Mouse (Mus musculus) frontal cortex, postnatal 25 days (tissue): Measurements from ENCODE around the gene Xpnpep2.

Experiments
- DNase-seq, 2 experiments: peaks; one replicate each; pipeline ENCODE4 v3.0.0; 2022; ENCODE audit warnings: low spot score in 2 of 2

Gene Xpnpep2

DNA sequence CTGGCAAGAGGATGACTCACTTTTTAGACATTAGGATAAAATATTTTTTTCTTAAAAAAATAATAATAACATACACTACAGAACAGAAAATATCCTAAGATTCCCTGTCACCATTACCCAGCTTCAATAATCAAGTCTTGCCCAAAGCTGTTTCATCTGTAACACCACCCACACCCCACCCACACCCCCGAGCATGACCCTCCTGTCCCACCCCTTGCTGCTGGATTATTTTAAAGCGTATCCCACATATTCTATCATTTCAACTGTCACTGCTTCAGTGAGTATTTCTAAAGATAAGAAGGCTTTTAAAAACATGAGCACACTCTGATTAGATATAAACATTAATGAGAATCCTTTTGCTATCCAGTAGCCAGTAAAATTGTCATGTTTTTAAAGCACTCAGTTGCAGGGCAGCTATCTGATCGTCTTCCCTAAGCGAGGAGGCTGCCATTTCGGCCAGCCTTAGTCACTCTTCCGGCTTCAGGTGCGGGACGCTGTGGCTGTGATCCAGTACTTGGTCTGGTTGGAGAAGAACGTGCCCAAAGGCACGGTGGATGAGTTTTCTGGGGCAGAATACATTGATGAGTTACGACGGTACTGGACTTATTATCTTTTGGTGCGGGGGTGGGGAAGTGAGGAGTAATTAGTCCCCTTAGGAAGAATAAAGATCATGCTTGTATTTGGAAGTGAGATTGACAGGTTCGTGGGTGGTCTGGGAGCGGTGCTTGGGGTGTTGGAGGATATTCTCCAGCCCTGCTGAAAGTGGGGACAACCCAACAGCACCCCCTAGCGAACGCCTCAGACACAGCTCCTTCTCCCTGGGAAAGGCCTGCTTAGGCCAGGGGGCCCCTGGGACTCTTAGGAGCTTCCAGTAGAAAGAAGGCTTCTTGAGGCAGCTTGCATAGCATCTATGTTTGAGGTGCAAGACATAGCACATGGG lies 15.9 kb downstream of the Xpnpep2 start:
- DNase-seq: peak; percentile 32 to 34

DNA sequence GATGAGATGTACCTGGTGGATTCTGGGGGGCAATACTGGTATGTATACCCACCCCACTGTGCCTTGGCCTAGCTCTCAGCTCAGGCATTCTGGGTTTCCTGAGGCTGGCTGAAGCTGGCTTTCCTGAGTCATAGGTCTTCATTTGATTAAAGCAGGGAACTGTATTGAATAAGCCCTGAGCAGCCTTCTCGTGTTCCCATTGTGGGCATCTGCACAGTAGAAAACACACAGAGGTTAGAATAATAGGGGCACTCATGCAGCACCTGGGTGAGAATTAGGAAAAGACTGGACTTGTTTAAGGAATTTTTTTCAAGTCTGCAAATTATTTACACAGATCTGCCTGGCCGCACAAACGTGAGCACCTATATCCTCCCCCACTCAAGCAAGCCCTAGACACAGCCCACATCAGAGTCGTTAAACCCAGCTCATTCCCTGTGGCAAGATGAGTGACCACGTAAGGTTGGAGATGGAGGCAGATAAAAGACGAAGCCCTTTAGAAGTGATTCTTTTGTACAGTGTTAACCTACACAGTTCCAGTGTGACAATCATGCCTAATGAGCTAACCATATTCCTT lies 18.5 kb downstream of the Xpnpep2 start:
- DNase-seq: no peak

DNA sequence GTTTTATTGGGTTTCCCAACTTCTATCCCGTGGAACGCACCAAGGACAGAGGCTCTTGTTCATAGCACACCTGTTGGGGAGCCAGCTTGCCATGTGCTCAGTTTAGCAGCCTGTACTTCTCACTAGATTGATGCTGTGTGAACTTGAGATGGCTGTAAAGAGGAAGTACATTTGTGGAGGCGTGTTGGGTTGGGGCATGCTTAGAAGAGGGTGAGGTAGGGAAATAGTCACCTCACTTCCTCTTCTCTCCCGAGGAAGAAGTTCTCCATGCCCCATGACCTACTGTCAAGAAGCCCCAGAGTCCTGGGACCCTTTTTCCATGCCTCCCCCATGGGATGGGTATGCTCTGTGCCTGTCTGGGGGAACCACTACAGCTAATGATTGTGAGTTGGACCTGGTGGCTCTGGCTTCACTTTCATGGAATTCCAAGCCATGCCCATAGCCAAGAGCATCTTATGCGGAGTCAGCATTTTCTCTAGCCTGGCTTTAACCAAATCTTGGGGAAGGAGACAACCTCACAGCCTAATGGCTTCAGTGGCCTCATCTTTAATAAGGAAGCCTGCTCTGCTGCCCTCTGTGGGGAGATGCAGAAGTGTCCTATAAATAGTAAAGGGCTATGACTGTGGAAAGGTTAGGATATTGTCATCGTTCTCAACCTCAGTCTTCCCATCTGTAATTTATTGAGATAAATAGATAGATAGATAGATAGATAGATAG lies 19.1 kb downstream of the Xpnpep2 start:
- DNase-seq: no peak

DNA sequence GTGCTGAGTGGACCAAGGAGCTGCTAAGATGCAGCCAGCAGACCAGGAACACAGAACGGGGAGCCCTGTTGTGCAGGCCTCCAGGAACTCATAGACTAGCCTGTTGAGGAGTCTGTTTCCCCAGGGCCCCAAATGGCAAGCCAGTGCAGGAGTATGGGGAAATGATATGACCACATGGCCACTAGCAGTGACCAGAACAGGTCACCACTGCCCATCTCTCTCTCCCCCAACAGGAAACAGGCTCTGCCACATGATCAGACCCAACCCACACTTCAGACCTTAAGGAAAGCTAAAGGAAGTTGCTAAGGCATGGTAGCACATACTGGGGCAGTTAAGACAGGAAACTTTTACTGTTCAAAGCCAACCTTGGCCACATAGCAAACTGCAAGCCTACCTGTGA lies 20.6 kb downstream of the Xpnpep2 start:
- no peak for DNase-seq

DNA sequence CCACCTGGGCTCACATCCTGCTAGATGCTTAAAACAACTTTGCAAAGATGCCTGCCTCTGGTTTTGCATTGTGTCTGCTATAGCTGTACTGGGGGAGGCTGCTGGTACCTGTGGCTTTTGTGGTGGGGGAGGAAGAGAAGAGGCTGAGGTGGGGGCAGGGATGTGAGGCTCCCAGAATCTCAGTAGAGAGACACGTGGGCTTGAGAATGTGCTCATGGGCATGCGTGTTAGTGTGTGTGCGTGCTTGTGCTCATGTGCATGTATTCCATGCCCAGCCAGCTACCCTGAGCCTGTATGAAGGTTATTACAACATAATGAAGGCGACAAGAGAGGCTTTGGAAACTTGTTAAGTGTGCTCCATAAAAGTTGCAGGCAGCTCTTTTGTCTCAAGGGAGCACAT lies 28.4 kb downstream of the Xpnpep2 start:
- no peak for DNase-seq

DNA sequence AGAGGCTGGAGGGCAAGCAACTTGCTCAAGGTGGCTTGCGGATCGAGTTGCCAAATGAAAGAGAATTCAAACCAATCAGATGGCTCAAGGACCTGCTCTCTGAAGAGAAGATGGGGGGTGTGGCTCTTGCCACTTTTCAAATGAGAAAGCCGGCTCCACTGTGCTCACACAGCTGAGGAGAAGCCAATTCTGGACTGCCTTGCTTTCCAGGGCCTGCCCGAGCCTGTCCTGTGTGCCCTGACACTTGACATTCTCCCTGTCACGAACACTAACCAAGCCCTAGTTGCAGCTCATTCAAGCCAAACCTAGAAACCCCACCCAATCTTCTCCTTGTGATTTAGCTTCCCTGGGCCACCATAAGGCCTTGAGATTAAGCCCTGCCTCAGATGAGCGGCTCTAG lies 29.5 kb downstream of the Xpnpep2 start:
- DNase-seq: no peak

DNA sequence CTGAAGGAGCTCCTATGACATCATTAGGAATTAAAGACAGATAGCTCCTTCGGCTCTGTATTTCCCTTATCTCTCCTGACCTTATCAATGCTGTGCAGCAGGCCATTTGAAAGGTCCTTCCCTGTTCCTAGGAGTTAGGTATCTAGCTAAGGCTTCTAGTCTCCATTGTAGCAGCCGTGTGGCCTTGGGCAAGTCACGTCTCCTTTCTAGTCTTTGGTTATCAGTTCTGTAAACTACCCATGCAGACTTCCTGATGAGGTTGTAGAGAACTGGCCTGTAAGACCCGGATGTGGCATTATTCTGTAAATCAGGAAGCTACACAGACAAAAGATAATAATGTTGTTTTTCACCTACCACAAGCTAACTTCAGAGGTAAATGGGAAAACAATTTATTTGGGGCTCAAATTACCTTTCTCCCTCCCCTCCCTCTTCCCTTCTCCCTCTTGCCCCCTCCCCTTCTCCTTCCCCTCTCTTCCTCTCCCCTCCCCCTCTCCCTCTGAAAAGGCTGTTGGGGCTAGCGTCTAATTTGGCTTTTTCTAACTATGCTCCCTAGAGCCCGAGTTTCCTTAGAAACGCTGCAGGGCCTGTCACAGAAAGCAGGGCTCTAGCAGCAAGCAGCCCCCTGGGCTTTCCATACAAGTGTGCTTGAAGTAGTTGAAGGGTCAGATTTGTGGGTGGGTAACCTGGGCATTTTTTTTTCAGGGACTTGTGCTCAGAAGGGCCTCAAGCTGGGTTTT lies 30.2 kb downstream of the Xpnpep2 start:
- DNase-seq: no peak

DNA sequence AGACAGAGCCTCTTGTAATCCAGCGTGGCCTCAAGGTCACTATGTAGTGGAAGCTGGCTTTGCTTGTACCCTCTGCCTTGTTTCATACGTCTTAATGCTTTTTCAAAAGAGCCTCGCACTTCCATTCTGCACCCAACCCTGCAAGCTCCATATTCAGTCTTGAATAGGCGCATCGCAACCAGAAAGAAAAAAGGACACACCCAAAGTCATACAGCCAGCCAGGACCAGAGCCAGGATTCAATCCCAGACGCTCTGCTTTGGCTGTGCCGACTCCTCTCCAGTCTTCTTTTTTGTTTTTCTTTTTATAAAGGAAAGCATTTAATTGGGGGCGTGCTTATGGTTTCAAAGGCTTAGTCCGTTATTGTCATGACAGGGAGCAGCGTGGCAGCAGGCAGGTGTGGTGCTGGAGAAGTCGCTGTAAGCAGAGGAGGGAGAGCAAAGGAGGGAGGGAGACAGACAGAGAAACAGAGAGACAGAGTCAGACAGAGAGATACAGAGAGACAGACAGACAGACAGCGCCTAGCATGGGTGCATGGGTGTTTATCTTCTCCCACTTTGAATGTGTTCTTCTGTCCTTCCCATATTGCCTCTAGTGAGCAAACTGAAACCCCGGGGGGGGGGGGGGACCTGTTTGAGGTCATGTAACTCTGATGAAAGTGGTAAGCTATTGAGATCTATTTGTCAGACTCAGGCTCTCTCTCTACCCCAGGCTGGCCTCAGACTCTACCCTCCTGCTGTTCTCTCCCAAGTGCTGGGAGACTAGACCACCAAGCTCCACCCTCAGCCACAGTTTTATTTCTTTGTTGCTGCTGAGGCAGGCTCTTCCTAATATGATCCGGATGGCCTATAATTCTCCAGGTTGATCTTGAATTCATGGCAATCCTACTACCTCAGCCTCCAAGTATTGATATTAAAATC lies 31.1 kb downstream of the Xpnpep2 start:
- no peak for DNase-seq

DNA sequence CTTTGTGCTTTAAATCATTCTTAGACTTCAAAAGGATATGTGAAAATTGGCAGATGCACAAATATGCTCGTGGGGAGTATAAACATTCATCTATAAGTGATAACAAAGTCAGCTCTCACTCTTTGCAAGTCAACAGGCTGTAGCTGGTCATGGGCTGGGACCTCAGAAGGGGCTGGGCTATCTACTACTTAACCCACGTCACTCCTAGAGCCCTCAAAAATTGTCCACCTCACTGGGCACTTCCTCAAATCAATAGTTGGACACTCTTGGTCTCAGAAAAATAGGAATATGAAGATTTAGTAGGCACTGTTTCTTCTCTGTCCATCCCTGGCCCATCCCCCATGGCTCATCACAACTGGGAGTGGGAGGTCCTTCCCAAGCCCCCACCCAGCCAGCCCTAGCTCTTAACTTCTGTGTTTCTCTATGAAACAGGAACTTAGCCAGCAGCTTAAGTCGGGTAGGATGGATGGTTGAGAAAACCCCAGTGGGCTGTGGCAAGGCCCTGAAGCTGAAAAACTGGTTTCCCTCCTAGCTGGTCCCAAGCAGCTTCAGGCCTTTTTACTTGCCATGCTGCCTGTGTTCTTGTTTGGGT lies 31.9 kb downstream of the Xpnpep2 start:
- DNase-seq: no peak

DNA sequence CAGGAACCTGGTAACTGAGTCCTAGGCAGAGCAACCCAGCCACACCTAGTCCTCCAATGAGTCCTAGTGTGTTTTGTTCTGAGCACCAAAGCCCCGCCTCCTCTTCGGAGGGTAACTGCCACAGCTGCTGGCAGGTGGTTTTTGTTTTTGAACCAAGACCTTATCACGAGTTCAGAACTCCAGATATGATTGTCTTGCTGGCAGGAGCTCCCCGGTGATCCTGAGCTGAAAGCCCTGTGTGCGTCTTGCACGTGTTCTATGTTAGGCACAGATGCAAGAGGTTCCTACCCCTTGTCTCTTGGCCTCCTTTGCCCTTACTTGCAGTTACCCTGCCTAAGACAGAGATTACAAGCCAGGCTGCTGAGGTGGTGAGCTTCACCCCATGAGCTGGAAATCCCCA lies 33.0 kb downstream of the Xpnpep2 start:
- DNase-seq: no peak

DNA sequence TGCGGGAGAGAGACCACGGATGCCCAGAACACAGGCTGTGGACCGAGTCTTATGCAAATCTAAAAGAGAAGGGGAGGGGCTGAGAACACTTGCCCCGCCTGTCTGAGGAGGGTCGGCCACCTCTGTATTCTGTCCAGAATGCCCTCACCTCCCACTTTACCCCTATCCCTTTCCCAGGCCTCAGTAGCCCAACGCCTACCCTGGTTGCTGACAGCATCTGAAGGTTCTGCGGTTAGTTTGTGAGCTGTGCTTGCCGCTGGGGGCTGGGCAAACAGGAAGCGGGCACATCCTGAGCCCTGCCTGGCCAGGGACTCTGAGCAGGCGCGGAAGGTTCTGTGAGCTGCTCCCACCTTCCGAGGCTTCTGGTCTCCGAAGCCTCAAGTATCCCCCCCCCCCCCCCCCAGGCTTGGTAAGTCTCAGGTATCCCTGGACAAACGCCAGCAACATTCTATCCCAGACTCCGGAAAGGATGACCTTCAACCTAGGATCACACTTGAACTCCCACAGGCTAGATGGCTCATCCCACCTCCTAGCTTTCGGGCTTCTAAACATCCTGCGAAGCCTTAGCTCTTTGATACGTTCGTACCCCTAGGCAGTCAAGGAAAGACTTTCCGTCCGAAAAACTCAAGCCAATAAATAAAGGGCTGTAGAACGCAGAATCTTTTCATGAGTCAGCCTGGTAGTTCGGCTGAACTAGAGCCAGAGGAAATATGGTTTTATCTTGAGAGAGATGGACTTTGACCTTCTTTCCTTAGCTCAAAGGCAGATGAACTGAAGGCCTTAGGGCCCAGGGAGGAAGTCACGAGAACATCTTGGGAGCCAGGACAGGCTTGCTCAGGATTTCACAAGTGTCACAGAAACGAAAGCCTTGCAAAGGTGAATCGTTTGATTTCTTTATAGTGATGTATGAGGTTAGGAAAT lies 35.1 kb downstream of the Xpnpep2 start:
- DNase-seq: no peak

DNA sequence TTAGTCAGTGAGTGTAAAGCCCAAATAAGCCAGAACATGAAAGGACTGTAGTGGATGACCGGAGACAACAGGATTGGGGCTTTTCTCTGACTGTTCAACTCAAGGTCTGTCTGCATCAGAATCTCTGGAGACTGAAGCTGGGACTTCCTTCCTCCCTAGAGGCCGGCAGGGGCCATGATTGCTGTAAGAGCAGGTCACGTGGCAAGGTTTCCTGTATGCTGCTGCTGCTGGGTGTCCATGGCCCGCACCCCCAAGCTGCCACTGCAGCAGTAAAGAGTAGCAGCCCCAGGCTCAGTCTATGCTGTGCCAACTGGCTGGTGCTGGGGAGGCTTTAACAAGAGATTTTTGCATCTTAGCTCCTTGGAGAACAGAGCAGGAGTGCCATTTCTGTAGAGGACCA lies 37.7 kb downstream of the Xpnpep2 start, which contains the start of gene Sash3:
Gene Sash3, plus strand, starts transcription at position 175 of the 400 bp plus-strand sequence.
- DNase-seq: no peak

DNA sequence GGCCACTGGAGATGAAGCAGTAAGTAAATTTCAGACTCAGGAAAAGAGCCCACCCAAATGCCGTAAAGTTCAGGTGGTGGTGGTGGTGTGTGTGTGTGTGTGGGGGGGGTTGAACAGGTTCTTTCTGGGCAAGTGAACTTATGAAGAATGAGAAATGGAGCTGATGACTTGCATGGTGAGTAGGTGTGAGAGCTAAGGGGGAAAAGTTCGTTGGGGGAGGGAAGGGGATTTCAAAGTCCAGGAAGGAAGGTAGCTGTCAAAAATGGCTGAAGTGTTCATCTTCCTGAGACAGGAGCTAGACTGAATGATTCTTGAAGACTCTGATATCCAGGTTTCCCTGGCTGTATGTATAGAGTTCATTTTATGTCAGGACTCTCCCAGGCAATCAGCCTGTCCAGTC lies 38.7 kb downstream of the Xpnpep2 start:
- no peak for DNase-seq

DNA sequence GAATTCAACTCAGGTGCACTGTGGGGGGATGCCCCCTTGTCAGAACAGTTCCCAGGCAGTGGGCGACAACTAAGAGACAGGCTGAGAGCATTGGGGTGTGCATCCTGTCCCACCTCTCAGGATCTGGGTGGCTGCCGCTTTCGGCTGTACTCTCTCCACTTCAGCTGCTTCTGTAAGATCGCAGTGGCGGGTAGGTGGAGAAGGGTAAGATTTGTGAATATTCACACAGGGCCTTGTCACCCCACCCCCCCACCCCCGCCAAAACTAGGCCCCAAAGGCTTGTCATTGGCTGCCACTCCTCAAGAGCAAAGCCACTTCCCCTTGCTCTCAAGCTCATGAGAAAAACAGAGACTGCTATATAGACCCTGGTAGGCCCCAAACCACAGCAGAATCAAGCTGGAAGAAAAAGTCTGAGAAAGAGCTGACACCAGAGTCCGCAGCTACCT lies 39.2 kb downstream of the Xpnpep2 start:
- DNase-seq: no peak

DNA sequence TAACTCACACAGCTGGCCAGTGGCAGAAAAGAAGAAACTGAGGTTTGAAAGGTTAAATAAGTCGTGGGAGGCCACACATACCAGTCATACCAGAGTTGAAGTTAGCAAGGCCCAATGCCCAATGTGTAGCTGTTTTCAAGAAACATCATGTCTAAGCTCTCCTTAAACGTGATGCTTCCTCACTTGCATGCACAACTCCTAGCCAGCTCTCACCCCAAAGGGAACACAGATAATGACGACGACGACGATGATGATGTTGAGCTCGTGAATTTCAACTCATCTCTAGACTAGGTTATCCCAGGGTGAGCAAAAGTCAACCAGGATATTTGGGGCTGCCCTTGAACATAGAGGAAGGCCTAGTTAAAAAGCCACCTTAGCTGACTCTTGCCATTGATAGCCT lies 43.6 kb downstream of the Xpnpep2 start:
- no peak for DNase-seq

DNA sequence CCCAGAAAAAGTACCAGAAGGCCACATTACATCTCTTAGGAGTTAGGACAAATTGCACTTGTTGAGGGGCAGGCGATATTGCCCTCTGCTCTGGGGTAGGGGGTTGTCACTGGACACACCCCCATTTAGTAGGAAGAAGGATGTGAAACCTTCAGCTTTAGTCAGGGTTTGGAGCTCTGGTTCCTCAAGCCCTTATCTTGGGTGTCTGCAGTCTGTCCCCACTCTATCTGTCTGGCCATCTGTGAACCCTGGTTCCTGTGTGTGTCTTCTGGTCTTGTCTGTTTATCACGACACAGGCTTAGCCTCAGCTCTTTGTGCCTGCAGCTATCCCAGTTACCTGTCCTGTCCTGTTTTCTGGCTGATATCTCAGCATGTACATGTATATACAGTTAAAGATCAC lies 44.9 kb downstream of the Xpnpep2 start:
- DNase-seq: no peak

DNA sequence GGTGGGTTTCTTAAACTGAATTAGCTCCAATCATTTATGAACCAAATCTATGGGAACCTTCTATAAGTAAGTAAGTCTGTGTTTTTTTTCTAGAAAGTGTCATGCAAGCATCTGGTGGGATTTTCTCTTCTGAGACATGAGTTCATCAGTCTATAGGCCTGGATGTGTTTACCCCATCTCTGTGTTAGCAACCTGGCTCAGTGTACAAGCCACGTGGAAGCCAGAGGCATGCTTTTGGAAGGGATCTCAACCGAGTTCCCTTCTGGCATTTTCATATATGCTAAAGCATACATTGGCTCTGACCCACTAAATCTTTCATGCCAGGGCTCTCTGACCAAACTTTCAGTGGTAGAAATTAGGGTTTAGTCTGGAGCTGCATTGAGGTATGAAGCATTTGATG lies 45.4 kb downstream of the Xpnpep2 start:
- no peak for DNase-seq

DNA sequence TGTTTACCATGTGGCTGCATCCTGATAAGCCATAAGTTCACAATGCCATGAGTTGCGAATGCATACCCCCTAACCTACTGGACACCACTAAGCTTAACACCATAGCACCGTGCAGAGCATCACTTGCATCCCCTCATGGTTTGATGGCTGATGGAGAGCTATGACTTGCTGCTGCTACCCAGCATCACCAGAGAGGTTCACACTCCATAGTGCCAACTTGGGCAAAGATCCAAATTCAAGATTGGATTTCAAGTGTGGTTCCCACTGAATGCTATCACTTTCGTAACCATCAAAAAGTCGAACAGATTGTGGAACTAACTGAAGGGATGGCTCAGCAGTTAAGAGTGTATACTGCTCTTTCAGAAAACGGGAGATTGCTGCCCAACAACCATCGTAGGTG lies 47.0 kb downstream of the Xpnpep2 start:
- DNase-seq: no peak

DNA sequence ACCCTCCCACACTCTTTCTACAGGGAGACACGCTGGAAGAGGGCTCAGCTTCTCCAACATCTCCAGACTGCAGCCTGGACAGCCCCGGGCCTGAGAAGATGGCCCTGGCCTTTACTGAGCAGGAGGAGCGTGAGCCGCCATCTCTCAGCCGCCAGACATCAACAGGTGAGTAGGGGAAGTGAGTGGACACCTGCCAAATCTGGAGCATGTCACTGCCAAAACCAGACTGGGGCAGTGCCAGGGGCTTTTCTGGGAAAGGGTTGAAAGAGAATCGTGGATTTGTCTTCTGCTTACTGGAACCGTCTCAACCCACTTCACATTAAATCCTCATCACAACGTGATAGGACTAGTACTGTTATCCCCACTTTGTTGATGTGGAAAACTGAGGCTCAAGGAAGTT lies 48.9 kb downstream of the Xpnpep2 start:
- no peak for DNase-seq
